Mouse (Mus musculus) olfactory bulb, adult 2 months (tissue): ENCODE results near the gene Itgb3bp.

Experiments used
- CTCF ChIP-seq: fragments of 200-500 bp; IDR thresholded peaks from 2 replicates; pipeline ENCODE4 v1.5.1; 2012; ENCODE audit warnings: low read depth, mild to moderate bottlenecking, low read length, moderate library complexity; ENCODE audit not compliant: insufficient read depth
- POLR2A ChIP-seq: fragments of 200-500 bp; IDR thresholded peaks from 2 replicates; pipeline ENCODE4 v1.6.1; 2012; ENCODE audit warnings: mild to moderate bottlenecking, low read depth, low read length, moderate library complexity; ENCODE audit not compliant: insufficient read depth

- TF ChIP-seq CTCF (no peak), POLR2A (no peak)
Measured at GRCm38 (mm10) chr4:99931807-99932206, 2.2 kb upstream of the Itgb3bp start.
